Mouse (Mus musculus) thymus, postnatal 4 days (tissue): Measurements from ENCODE around the gene Gm5483.
"Not testable (repeated sequence)": the region's sequence is repeated elsewhere in the genome, so short reads cannot be mapped to it uniquely, and the experiment has no call there.

Experiments used
- DNase-seq: peaks from one replicate; pipeline ENCODE4 v3.0.0; 2021

Gm5483 gene

DNA sequence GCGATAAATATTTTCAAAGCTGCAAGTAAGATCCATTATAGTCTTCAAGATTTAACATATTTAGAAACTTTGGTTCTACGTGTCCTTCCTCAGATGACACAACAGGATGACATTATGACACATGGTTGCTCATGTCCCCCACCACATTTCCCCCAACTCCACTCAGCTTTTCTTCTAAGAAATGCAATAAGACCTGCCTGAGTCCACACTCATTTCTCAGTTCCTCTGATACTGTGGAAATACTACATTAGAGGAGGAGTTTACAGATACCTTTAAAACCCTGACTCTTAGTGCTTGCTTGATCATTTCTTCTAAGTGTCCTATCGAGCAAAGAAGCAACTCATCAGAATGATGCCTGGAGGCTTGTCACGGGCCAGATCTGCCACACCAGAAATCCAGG is at the start of gene Gm5483:
Gm5483 (plus strand) TSS at position 301 of the 400 bp plus-strand sequence.
- not testable (repeated sequence) for DNase-seq

GRCm38 (mm10) chr16:36138201-36138600 is 45.8 kb upstream of the Gm5483 start:
- no peak for DNase-seq

- DNase-seq: no peak
These were observed 27.5 kb upstream of the Gm5483 start, which contains the start of gene Stfa2l1 for GRCm38 (mm10) chr16:36156402-36156975. Gene Stfa2l1 (plus strand): TSS chr16:36156811.

DNA sequence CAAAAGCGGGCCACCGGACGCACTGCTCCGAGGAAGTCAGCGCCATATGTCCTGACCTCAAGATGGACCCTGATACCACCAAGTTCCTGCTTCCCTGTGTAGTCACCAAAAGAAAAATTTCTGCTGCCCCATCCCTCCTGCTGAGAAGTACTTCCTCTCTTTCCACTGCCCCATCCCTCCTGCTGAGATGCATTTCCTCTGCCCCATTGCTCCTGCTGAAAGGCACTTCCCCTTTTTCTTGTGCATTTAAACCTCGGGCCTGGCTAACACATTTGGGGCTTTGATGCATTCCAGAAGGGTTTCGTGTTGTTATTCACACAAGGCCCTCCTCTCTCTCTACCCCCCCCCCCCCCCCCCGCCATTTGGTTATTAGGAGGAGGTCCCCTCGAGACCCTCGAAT is 16.2 kb upstream of the Gm5483 start:
- not testable (repeated sequence) for DNase-seq

DNA sequence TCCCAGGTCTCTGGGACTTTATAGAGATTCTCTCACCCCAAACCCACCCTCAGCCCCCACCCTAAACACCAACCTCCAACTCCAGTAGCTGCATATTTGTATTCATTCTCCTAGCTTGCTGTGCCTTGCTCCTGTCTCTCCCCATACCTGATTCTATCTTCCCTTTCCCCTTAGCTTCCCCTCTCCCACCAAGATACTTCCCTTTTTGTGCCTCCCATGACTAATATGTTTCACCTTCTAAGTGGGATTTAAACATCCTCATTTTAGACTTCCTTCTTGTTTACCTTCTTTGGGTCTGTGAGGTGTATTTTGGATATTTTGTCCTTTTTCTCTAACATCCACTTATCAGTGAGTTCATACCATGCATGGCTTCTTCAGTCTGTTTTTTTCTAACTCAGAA is 7.9 kb upstream of the Gm5483 start:
- no peak for DNase-seq

- DNase-seq: no peak
These were observed 4.1 kb upstream of the Gm5483 start for GRCm38 (mm10) chr16:36179910-36180309.

GRCm38 (mm10) chr16:36199226-36199625 is 15.2 kb downstream of the Gm5483 start:
- no peak for DNase-seq

DNA sequence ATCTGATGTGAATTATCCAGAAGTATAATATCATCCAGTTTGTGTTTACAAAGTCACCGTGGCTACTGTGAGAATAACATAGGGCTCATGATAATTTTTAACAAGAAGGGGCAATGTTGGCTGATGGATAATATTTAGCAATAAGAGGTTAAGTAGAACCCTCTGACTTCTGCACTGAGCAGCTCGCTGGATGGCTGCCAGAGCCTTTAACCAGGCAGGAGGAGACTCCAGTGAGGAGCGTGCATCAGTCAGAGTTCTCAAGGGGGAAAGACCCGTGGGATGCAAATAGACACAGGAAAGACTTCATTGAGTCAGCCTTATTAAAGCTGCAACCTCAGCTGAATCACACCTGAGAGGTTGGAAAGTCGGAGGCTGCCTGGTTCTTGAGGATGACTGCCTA is 19.8 kb downstream of the Gm5483 start:
- no peak for DNase-seq

- DNase-seq: not testable (repeated sequence)
These were observed 21.7 kb downstream of the Gm5483 start for GRCm38 (mm10) chr16:36205684-36206083.

GRCm38 (mm10) chr16:36209967-36210453 is 26.0 kb downstream of the Gm5483 start, which contains the start of gene Gm5416:
Gene Gm5416 (plus strand): TSS chr16:36210403.
- no peak for DNase-seq

GRCm38 (mm10) chr16:36221168-36221567 is 37.2 kb downstream of the Gm5483 start, which contains the start of gene 2010005H15Rik:
Gene 2010005H15Rik (plus strand): TSS chr16:36221468.
- not testable (repeated sequence) for DNase-seq
